In genomic region chr12:35161690-35162089, GRCm38 (mm10) we compare ENCODE assay signal across 16 mouse cellular contexts.
A peak's percentile ranks its signal among the peaks of the same experiment; 100 is the strongest.
DNase-seq lines count a peak whose midpoint lies in the region; ATAC-seq and TF ChIP-seq lines count a peak whose summit lies in the region.
"Had no signal": no experiment of that assay in that cellular context is flagged by ENCODE, and none has a peak within 500 bp of the region (broad histone marks: within the 10 kb centered on the region; RNA-seq: fewer than 3 reads in every experiment).

No protein-coding gene starts in this region.

- intact Hi-C loops in left cerebral cortex, adult 2 months (cut with DNase I) = no loop called here
- intact Hi-C loops in left cerebral cortex, postnatal 4 days (cut with DNase I) = no loop called here

- no peak overlapping the region for H3K27ac ChIP-seq in left cerebral cortex, adult 2 months
- H3K27ac ChIP-seq: limb, embryonic 13.5 days; midbrain, embryonic 10.5 days; stomach, embryonic 15.5 days had no signal

- no peak overlapping the region for H3K4me3 ChIP-seq in left cerebral cortex, adult 2 months
- H3K4me3 ChIP-seq: limb, embryonic 13.5 days; midbrain, embryonic 10.5 days; stomach, embryonic 15.5 days had no signal

- peak; percentile 17 for DNase-seq in embryo, embryonic 11 days
- DNase-seq in embryo, embryonic 9.5 days (ENCODE audit: extremely low spot score) = no peak
- no peak for DNase-seq in left cerebral cortex, adult 2 months (ENCODE audit: extremely low spot score in 1 of 2, low spot score in 2 of 2)
- no peak for DNase-seq in left cerebral cortex, postnatal 4 days
- DNase-seq in A20 (ENCODE audit: low read depth, low spot score) = peak; percentile 24
- peak; percentile 12 for DNase-seq in adipocyte (ENCODE audit: low spot score)
- DNase-seq: heart, postnatal 36 days; kidney, postnatal 10 days; right cerebral cortex, postnatal 4 days; thymus, postnatal 14 days had no signal

- no peak for ATAC-seq in granulocyte monocyte progenitor cell, adult 5-6 weeks (replicated peaks; ENCODE audit: poor library complexity, severe bottlenecking)
- ATAC-seq: forebrain, embryonic 14.5 days; inflammation-experienced regulatory T-cells, adult 6 months had no signal

- peak; percentile 2 for TF ChIP-seq CTCF in left cerebral cortex, adult 2 months (IDR thresholded peaks at IDR 0.05)

Comparison
In these comparisons a context has a peak if more than half of its experiments do, and no peak if none do; other contexts are left out.
1. DNase-seq: peak in embryo, embryonic 11 days (single experiment), A20 (single experiment) and adipocyte (single experiment); none in embryo, embryonic 9.5 days (single experiment), left cerebral cortex, adult 2 months (0 of 2) and left cerebral cortex, postnatal 4 days (single experiment).